Mouse (Mus musculus) megakaryocyte progenitor cell, adult 5-6 weeks (primary cell): ENCODE measurements around the gene Itgb1. TPM values are rescaled to one million over a fixed set of nuclear protein-coding genes. Genes with fewer than 3 reads are reported as not detected.

Source experiments
- ATAC-seq: replicated peaks from 2 replicates; pipeline ENCODE4 v1.8.0; 2016; ENCODE audit warnings: mild to moderate bottlenecking, moderate TSS enrichment, inconsistent platforms; ENCODE audit not compliant: poor library complexity
- total RNA-seq, 2 experiments: library from RNA; stranded (forward) in 1 of 2; stranded (reverse) in 1 of 2; fragments of 157-497, 149-512 nt in 1 of 2; fragments of 200-1000 nt in 1 of 2; gene quantifications; 2 replicates each; pipeline versions ENCODE4 v1.2.3 to v1.2.4; 2015 to 2017

Gene Itgb1
- total RNA-seq, 2 experiments from 2014 or later, result 78.2 to 139 TPM

- ATAC-seq, result peak; percentile 22
Measured at GRCm38 (mm10) chr8:128680548-128681325, 4.7 kb upstream of the Itgb1 start.

- ATAC-seq, result no peak
Measured at GRCm38 (mm10) chr8:128681970-128682369, 3.5 kb upstream of the Itgb1 start.

- no peak for ATAC-seq
Measured at GRCm38 (mm10) chr8:128684609-128685506, 596 bp upstream of the Itgb1 start.

GRCm38 (mm10) chr8:128686429-128686990, 1.1 kb downstream of the Itgb1 start:
- ATAC-seq, result peak; percentile 2; the same call in 1 of the 2 replicates

- peak; percentile 16 for ATAC-seq
Measured at GRCm38 (mm10) chr8:128688679-128689078, 3.2 kb downstream of the Itgb1 start.

GRCm38 (mm10) chr8:128690056-128690455, 4.6 kb downstream of the Itgb1 start:
- ATAC-seq, result no peak

GRCm38 (mm10) chr8:128696701-128697397, 11.4 kb downstream of the Itgb1 start:
- ATAC-seq, result peak; percentile 43

- ATAC-seq, result no peak
Measured at GRCm38 (mm10) chr8:128697945-128698344, 12.5 kb downstream of the Itgb1 start.

GRCm38 (mm10) chr8:128704376-128704775, 18.9 kb downstream of the Itgb1 start:
- no peak for ATAC-seq

- no peak for ATAC-seq
Measured at GRCm38 (mm10) chr8:128704836-128705235, 19.4 kb downstream of the Itgb1 start.

GRCm38 (mm10) chr8:128709261-128709660, 23.8 kb downstream of the Itgb1 start:
- ATAC-seq, result peak; percentile 99

GRCm38 (mm10) chr8:128716184-128716583, 30.7 kb downstream of the Itgb1 start:
- ATAC-seq, result no peak

- peak; percentile 89 for ATAC-seq
Measured at GRCm38 (mm10) chr8:128724819-128725218, 39.4 kb downstream of the Itgb1 start.

GRCm38 (mm10) chr8:128727213-128727612, 41.8 kb downstream of the Itgb1 start:
- no peak for ATAC-seq

- no peak for ATAC-seq
Measured at GRCm38 (mm10) chr8:128732254-128732653, 46.8 kb downstream of the Itgb1 start.

GRCm38 (mm10) chr8:128734118-128734517, 48.7 kb downstream of the Itgb1 start:
- ATAC-seq, result peak; percentile 83

GRCm38 (mm10) chr8:128735692-128736091, 50.2 kb downstream of the Itgb1 start:
- no peak for ATAC-seq
